Mouse (Mus musculus) heart, adult 8-10 months (tissue): ENCODE results near the gene Atp1a1. TPM values are rescaled to one million over a fixed set of nuclear protein-coding genes. Genes with fewer than 3 reads are reported as not detected.

Source experiments
- DNase-seq: peaks from one replicate; pipeline ENCODE4 v3.0.0; 2022; ENCODE audit warnings: low spot score
- total RNA-seq, 4 experiments: library from RNA; stranded (reverse); gene quantifications; 2 replicates each; pipeline ENCODE4 v1.2.4; 2022

The Atp1a1 gene
- total RNA-seq, 4 experiments from 2014 or later, result 757 to 917 (median 814) TPM

GRCm38 (mm10) chr3:101594982-101595381, 9.5 kb downstream of the Atp1a1 start:
- DNase-seq, result no peak

GRCm38 (mm10) chr3:101593266-101593651, 11.2 kb downstream of the Atp1a1 start:
- no peak for DNase-seq

GRCm38 (mm10) chr3:101592281-101593265, 11.9 kb downstream of the Atp1a1 start:
- no peak for DNase-seq

- DNase-seq, result no peak
Observed at GRCm38 (mm10) chr3:101590380-101590779, 14.1 kb downstream of the Atp1a1 start.

GRCm38 (mm10) chr3:101588299-101588698, 16.2 kb downstream of the Atp1a1 start:
- DNase-seq, result no peak

- no peak for DNase-seq
Observed at GRCm38 (mm10) chr3:101586794-101587193, 17.7 kb downstream of the Atp1a1 start.

- no peak for DNase-seq
Observed at GRCm38 (mm10) chr3:101578072-101578471, 26.4 kb downstream of the Atp1a1 start.

GRCm38 (mm10) chr3:101577361-101577760, 27.1 kb downstream of the Atp1a1 start:
- DNase-seq, result no peak

- no peak for DNase-seq
Observed at GRCm38 (mm10) chr3:101575527-101576085, 28.9 kb downstream of the Atp1a1 start.

- no peak for DNase-seq
Observed at GRCm38 (mm10) chr3:101574463-101575193, 29.9 kb downstream of the Atp1a1 start.

GRCm38 (mm10) chr3:101572991-101573390, 31.5 kb downstream of the Atp1a1 start:
- DNase-seq, result no peak

- no peak for DNase-seq
Observed at GRCm38 (mm10) chr3:101572174-101572626, 32.3 kb downstream of the Atp1a1 start.

- DNase-seq, result no peak
Observed at GRCm38 (mm10) chr3:101571515-101572130, 32.9 kb downstream of the Atp1a1 start.

GRCm38 (mm10) chr3:101570747-101571514, 33.6 kb downstream of the Atp1a1 start:
- DNase-seq, result no peak

- no peak for DNase-seq
Observed at GRCm38 (mm10) chr3:101570246-101570645, 34.2 kb downstream of the Atp1a1 start.

GRCm38 (mm10) chr3:101568627-101569026, 35.9 kb downstream of the Atp1a1 start:
- DNase-seq, result no peak

GRCm38 (mm10) chr3:101564011-101564410, 40.5 kb downstream of the Atp1a1 start:
- DNase-seq, result no peak

GRCm38 (mm10) chr3:101562510-101563209, 41.8 kb downstream of the Atp1a1 start:
- DNase-seq, result no peak

GRCm38 (mm10) chr3:101561948-101562347, 42.5 kb downstream of the Atp1a1 start:
- DNase-seq, result no peak

- no peak for DNase-seq
Observed at GRCm38 (mm10) chr3:101560841-101561522, 43.5 kb downstream of the Atp1a1 start.
